Mouse (Mus musculus) heart, postnatal 0 days (tissue): ENCODE results near the gene Scn5a. TPM values are rescaled to one million over a fixed set of nuclear protein-coding genes. Genes with fewer than 3 reads are reported as not detected.

Experiments
- ATAC-seq: fragments of 200-750 bp; cut with Nextera tagmentation; 2 replicates; pipeline ENCODE4 v1.8.0; 2017; ENCODE audit warnings: low read depth, moderate number of reproducible peaks, moderate library complexity; ENCODE audit not compliant: insufficient read depth
- DNase-seq: peaks from one replicate; pipeline ENCODE4 v3.0.0-alpha.2; 2016; ENCODE audit warnings: low spot score
- H3K27ac ChIP-seq: fragments of 300-500 bp; sonication (generic); 2 replicates; pipeline ENCODE4 v1.5.1; 2014; ENCODE audit warnings: low read depth, mild to moderate bottlenecking
- H3K27me3 ChIP-seq: fragments of 300-500 bp; sonication (generic); 2 replicates; pipeline ENCODE4 v1.6.1; 2014; ENCODE audit warnings: low read length, mixed read lengths; ENCODE audit not compliant: control insufficient read depth, insufficient read depth
- H3K36me3 ChIP-seq: fragments of 300-500 bp; sonication (generic); replicated peaks from 2 replicates; pipeline ENCODE4 v1.6.1; 2014; ENCODE audit warnings: low read length, mixed read lengths; ENCODE audit not compliant: control insufficient read depth, insufficient read depth
- H3K4me1 ChIP-seq: fragments of 300-500 bp; sonication (generic); 2 replicates; pipeline ENCODE4 v1.6.1; 2014; ENCODE audit warnings: antibody characterized with exemption; ENCODE audit not compliant: control insufficient read depth, insufficient read depth
- H3K4me2 ChIP-seq: fragments of 300-500 bp; sonication (generic); 2 replicates; pipeline ENCODE4 v1.6.1; 2014; ENCODE audit warnings: low read depth, mild to moderate bottlenecking, low read length, moderate library complexity
- H3K4me3 ChIP-seq: fragments of 300-500 bp; sonication (generic); 2 replicates; pipeline ENCODE4 v1.5.1; 2014; ENCODE audit warnings: low read depth, low read length
- H3K9ac ChIP-seq: fragments of 300-500 bp; sonication (generic); replicated peaks from 2 replicates; pipeline ENCODE4 v1.6.1; 2014; ENCODE audit warnings: low read depth, low read length, mixed read lengths
- H3K9me3 ChIP-seq: fragments of 300-500 bp; sonication (generic); replicated peaks from 2 replicates; pipeline ENCODE4 v1.6.1; 2016; ENCODE audit warnings: low read length; ENCODE audit not compliant: control insufficient read depth
- CTCF ChIP-seq: IDR thresholded peaks from 2 replicates; pipeline ENCODE4 v1.5.1; 2016; ENCODE audit warnings: antibody characterized with exemption, control low read depth, low read depth
- EP300 ChIP-seq: IDR thresholded peaks from 2 replicates; pipeline ENCODE4 v1.6.1; 2016; ENCODE audit warnings: antibody characterized with exemption, low read depth
- WGBS: fragments of 180-500 bp; shearing (Covaris S2); extraction: QIAGEN DNeasy Blood & Tissue Kit; methylation state at CpG from one replicate; pipeline ENCODE4 v1.1.7; 2014; 5-methylcytosine and 5-hydroxymethylcytosine counted together
- polyA plus RNA-seq: library from polyadenylated mRNA; unstranded; fragments of >200 nt; fragmentation: Nextera tagmentation; extraction: Ambion mirVana; gene quantifications from 2 replicates; pipeline ENCODE4 v1.2.1, GENCODE M21; 2015
- total RNA-seq: library from RNA; depleted of rRNA; stranded (reverse); fragments of >200 nt; gene quantifications from 2 replicates; pipeline ENCODE4 v1.2.3, GENCODE M21; 2014; ENCODE audit warnings: low replicate concordance

The Scn5a gene
- total and polyA plus RNA-seq, 2 experiments from 2014 or later: 16.8 to 82.7 TPM

DNA sequence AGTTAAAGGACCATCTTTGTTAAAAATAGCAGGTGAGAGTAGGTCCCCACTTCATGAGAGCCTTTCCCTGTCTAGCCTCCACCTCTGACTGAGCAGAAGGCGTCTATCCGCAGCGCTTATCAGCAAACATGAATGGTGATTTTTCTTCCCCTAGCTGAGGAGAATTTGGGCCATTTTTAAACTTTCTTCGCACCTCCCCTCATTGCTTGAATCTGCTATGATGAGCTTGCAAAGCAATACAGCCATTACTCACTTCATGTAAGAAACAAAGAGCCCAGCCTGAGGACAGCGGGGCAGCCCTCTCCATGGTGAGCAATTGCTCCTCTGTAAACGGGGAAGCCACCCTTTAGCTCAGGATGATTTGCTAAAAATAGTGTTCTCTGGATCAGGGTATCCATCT lies 14.0 kb downstream of the Scn5a start:
- H3K4me2 ChIP-seq: no peak overlapping the region
- TF ChIP-seq CTCF (no peak), EP300 (no peak)
- H3K4me3 ChIP-seq: no peak overlapping the region
- no peak for ATAC-seq
- 49% methylated on average over 6 of the region's 6 CpGs for WGBS
- no peaks in the 10 kb centered on the region for H3K9me3 ChIP-seq
- H3K4me1 ChIP-seq: peaks cover 10% of the 10 kb centered on the region
- H3K27me3 ChIP-seq: no peaks in the 10 kb centered on the region
- H3K36me3 ChIP-seq: no peaks in the 10 kb centered on the region
- DNase-seq: no peak
- H3K27ac ChIP-seq: no peak overlapping the region
- H3K9ac ChIP-seq: no peak overlapping the region

DNA sequence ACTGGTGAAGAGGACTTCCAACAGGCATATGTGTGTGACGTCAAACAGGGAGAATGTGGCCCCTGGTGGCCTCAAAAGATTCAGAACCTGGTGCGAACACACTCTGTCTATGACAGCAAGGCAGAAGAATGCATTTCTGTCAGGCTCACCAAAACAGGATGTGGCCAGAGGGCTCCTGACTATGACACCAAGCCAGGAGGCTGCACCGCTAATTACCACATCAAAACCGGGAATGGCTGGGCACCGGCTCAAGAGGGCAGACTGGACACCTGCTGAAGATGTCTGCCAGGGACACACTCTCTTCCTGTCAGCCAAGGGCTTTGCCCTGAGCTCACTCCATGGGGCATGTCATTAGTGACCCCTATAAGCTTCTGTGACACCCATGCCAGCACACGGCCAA lies 15.2 kb downstream of the Scn5a start:
- WGBS: 43% methylated on average over 6 of the region's 6 CpGs

DNA sequence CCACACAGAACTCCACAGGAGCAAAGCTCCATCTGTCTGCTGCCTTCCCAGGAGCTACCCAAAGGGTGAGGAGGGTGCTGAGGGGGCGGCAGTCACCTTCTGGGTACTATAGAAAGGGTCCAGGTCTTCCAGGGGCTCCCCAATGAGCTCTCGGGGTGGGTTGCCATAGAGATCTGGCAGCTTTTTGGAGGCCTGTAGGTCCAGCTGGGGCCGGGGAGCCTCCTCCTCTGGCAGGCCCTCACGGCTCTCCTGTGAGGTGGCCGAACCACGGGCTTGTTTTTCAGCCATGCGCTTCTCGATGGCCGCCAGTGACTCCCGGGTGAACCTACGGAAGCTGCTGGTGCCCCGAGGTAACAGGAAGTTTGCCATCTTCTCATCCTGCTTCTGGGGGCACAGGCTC lies 16.6 kb downstream of the Scn5a start:
- no peak overlapping the region for H3K27ac ChIP-seq
- DNase-seq: no peak
- no peak for TF ChIP-seq EP300
- no peak for TF ChIP-seq CTCF
- H3K9me3 ChIP-seq: no peaks in the 10 kb centered on the region
- WGBS: 72% methylated on average over 12 of the region's 12 CpGs
- H3K4me3 ChIP-seq: no peak overlapping the region
- peaks cover 10% of the 10 kb centered on the region for H3K4me1 ChIP-seq
- no peaks in the 10 kb centered on the region for H3K36me3 ChIP-seq
- no peak for ATAC-seq
- no peak overlapping the region for H3K9ac ChIP-seq
- H3K27me3 ChIP-seq: no peaks in the 10 kb centered on the region
- no peak overlapping the region for H3K4me2 ChIP-seq

More for the DNA sequence above, 15.2 kb downstream of the Scn5a start:
- Histone ChIP-seq H3K27me3 (no peaks in the 10 kb centered on the region), H3K4me1 (peaks cover 10% of the 10 kb centered on the region), H3K9ac (no peak overlapping the region), H3K27ac (no peak overlapping the region; the same call in 1 of the 2 replicates), H3K36me3 (no peaks in the 10 kb centered on the region), H3K4me3 (no peak overlapping the region), H3K9me3 (no peaks in the 10 kb centered on the region), H3K4me2 (no peak overlapping the region)
- TF ChIP-seq EP300 (no peak), CTCF (no peak)
- DNase-seq (no peak), ATAC-seq (peak; percentile 42; the same call in 1 of the 2 replicates)

DNA sequence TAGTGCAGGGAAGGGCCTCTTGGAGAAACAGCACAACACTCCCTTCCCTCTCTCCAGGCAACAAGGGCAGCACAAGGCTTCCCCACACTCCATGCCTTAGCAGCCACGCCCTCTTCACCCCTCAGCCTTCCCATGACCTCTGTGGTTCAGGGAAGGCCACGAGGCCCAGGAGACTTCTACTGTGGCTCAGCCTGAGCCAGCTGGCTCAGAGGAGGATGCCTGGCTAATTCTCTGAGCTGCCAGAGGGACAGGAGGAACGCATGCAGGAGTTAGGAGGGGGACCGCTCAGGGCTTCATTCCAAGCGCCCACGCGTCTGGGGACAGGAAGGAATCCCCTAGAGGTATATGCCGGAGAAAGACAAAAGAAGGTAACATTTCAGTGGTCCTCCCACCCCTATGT lies 17.1 kb downstream of the Scn5a start:
- peaks cover 10% of the 10 kb centered on the region for H3K4me1 ChIP-seq
- H3K4me3 ChIP-seq: no peak overlapping the region
- TF ChIP-seq CTCF (no peak), EP300 (no peak)
- no peaks in the 10 kb centered on the region for H3K36me3 ChIP-seq
- DNase-seq (no peak), ATAC-seq (peak; percentile 15; the same call in 1 of the 2 replicates)
- H3K9ac ChIP-seq: no peak overlapping the region
- H3K27ac ChIP-seq: no peak overlapping the region
- no peak overlapping the region for H3K4me2 ChIP-seq
- no peaks in the 10 kb centered on the region for H3K9me3 ChIP-seq
- 52% methylated on average over 8 of the region's 8 CpGs for WGBS
- H3K27me3 ChIP-seq: no peaks in the 10 kb centered on the region

DNA sequence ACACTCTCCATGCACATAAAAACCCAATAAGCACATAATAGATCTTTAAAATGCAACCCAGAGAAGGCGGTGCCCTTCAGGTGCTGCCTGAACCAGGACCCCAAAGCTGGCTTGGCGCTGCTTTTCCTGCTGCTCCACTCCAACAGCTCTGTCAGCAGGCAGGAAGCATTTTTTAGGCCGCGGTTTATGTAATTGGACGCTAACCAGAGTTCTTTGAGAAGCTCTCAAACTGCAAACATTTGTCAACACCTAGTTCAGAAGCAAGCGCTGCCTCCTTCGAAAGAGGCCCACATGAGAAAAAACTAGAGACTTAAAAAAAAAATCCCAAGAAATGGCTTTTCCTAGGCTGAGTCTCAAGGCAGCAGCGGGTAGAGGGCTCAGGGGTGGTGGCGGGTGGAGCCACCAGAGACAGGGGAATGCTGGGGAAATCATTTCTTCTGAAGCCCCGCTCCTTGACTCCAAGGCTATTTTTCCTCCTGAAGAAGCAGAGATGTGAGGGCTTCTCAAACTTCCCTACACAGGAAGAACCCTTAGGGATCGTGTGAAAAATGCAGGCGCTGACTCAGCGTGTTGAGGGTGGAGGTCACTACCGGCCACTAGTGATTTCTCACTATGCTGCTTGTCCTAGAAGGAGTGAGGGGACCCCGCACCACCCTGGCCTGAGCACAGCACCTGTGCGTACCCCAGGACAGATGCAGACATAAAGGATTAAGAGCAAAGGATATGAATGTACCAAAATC lies 19.1 kb downstream of the Scn5a start:
- no peaks in the 10 kb centered on the region for H3K9me3 ChIP-seq
- H3K4me1 ChIP-seq: peaks cover 10% of the 10 kb centered on the region
- WGBS: 66% methylated on average over 16 of the region's 16 CpGs

More for the DNA sequence above, 19.1 kb downstream of the Scn5a start:
- Histone ChIP-seq H3K4me3 (no peak overlapping the region), H3K27ac (no peak overlapping the region), H3K4me2 (no peak overlapping the region), H3K9ac (no peak overlapping the region), H3K36me3 (0 out of 2 replicates have a peak, but pooled peaks cover 8% of the 10 kb centered on the region), H3K27me3 (no peaks in the 10 kb centered on the region)
- no peak for DNase-seq
- TF ChIP-seq EP300: no peak
- TF ChIP-seq CTCF: no peak
- no peak for ATAC-seq
